Mouse (Mus musculus) embryo, embryonic 10 days (tissue): Measurements from ENCODE around the gene Sema4b.

Source experiments
- DNase-seq: peaks from one replicate; pipeline ENCODE4 v3.0.0-alpha.2; 2015; ENCODE audit warnings: low spot score

The Sema4b gene

GRCm38 (mm10) chr7:80216566-80216965 is 29.9 kb downstream of the Sema4b start:
- no peak for DNase-seq

GRCm38 (mm10) chr7:80218666-80219065 is 32.0 kb downstream of the Sema4b start:
- no peak for DNase-seq

GRCm38 (mm10) chr7:80220237-80220797 is 33.7 kb downstream of the Sema4b start:
- DNase-seq = no peak

- DNase-seq = no peak
These were observed 34.6 kb downstream of the Sema4b start for GRCm38 (mm10) chr7:80221179-80221750.

GRCm38 (mm10) chr7:80227065-80227464 is 40.4 kb downstream of the Sema4b start:
- DNase-seq = no peak

GRCm38 (mm10) chr7:80230196-80230595 is 43.6 kb downstream of the Sema4b start:
- no peak for DNase-seq

GRCm38 (mm10) chr7:80231971-80232488 is 45.4 kb downstream of the Sema4b start:
- no peak for DNase-seq

GRCm38 (mm10) chr7:80232489-80233029 is 45.9 kb downstream of the Sema4b start, which contains the start of the genes Cib1 and Gdpgp1:
Cib1 (minus strand) TSS chr7:80232813.
Gdpgp1 (plus strand) TSS chr7:80232865.
- DNase-seq = peak; percentile 97

- DNase-seq = no peak
These were observed 47.2 kb downstream of the Sema4b start for GRCm38 (mm10) chr7:80233799-80234198.

- DNase-seq = no peak
These were observed 51.9 kb downstream of the Sema4b start for GRCm38 (mm10) chr7:80238542-80238941.

GRCm38 (mm10) chr7:80241661-80242060 is 55.0 kb downstream of the Sema4b start:
- DNase-seq = no peak

- DNase-seq = no peak
These were observed 58.2 kb downstream of the Sema4b start for GRCm38 (mm10) chr7:80244851-80245250.

GRCm38 (mm10) chr7:80246148-80246721 is 59.6 kb downstream of the Sema4b start, which contains the start of gene Ttll13:
Ttll13 (plus strand) TSS chr7:80246376.
- DNase-seq = peak; percentile 99

GRCm38 (mm10) chr7:80246859-80247258 is 60.2 kb downstream of the Sema4b start:
- no peak for DNase-seq

- no peak for DNase-seq
These were observed 65.8 kb downstream of the Sema4b start for GRCm38 (mm10) chr7:80252437-80252836.

- no peak for DNase-seq
These were observed 66.2 kb downstream of the Sema4b start for GRCm38 (mm10) chr7:80252886-80253285.

- DNase-seq = no peak
These were observed 69.3 kb downstream of the Sema4b start for GRCm38 (mm10) chr7:80255981-80256380.

- no peak for DNase-seq
These were observed 71.1 kb downstream of the Sema4b start for GRCm38 (mm10) chr7:80257706-80258105.

GRCm38 (mm10) chr7:80260625-80261371 is 74.2 kb downstream of the Sema4b start, which contains the start of gene Ngrn:
Ngrn (plus strand) TSS chr7:80261215.
- peak; percentile 94 for DNase-seq

- DNase-seq = peak; percentile 26
These were observed 74.8 kb downstream of the Sema4b start for GRCm38 (mm10) chr7:80261372-80261990.

GRCm38 (mm10) chr7:80264606-80265005 is 78.0 kb downstream of the Sema4b start:
- no peak for DNase-seq

GRCm38 (mm10) chr7:80267764-80268163 is 81.1 kb downstream of the Sema4b start:
- DNase-seq = no peak
